In genomic region chr4:149395581-149395980, GRCm38 (mm10) we compare ENCODE assay signal across 11 mouse cellular contexts. TPM values are rescaled to one million over a fixed set of nuclear protein-coding genes. Genes with fewer than 3 reads are reported as not detected.
DNase-seq lines count a peak whose midpoint lies in the region; ATAC-seq and TF ChIP-seq lines count a peak whose summit lies in the region.
"Had no signal": no experiment of that assay in that cellular context is flagged by ENCODE, and none has a peak within 500 bp of the region (broad histone marks: within the 10 kb centered on the region; RNA-seq: fewer than 3 reads in every experiment).

No protein-coding gene starts in this region.

- H3K9me3 ChIP-seq in embryonic facial prominence, embryonic 11.5 days (replicated peaks; ENCODE audit: control insufficient read depth, low read length), result no peaks in the 10 kb centered on the region
- H3K9me3 ChIP-seq in limb, embryonic 12.5 days, result no peaks in the 10 kb centered on the region
- H3K9me3 ChIP-seq: megakaryocyte, embryonic 14.5 days had no signal

- WGBS in kidney, adult 2 months, result 48% methylated on average over 6 of the region's 6 CpGs
- 68% methylated on average over 6 of the region's 6 CpGs for WGBS in embryonic facial prominence, embryonic 11.5 days
- 46% methylated on average over 6 of the region's 6 CpGs for WGBS in limb, embryonic 12.5 days

- no peak overlapping the region for H3K4me2 ChIP-seq in embryonic facial prominence, embryonic 11.5 days (ENCODE audit: low read depth, low read length)
- H3K4me2 ChIP-seq in limb, embryonic 12.5 days, result no peak overlapping the region

- peaks cover 43% of the 10 kb centered on the region for H3K4me1 ChIP-seq in kidney, adult 2 months (ENCODE audit: control insufficient read depth, insufficient read depth, low read length)
- H3K4me1 ChIP-seq in embryonic facial prominence, embryonic 11.5 days (ENCODE audit: control insufficient read depth, insufficient read depth, low read length), result no peaks in the 10 kb centered on the region
- peaks cover 25% of the 10 kb centered on the region for H3K4me1 ChIP-seq in limb, embryonic 12.5 days (replicated peaks)

- peak; percentile 49 for DNase-seq in kidney, adult 2 months
- no peak for DNase-seq in kidney, adult 18-20 months
- DNase-seq in embryonic facial prominence, embryonic 11.5 days (ENCODE audit: low spot score), result peak; percentile 39
- peak; percentile 30 to 34 for DNase-seq in heart, adult 9 months (ENCODE audit: low spot score in 2 of 2)
- no peak for DNase-seq in Muller cell, postnatal 12 days (ENCODE audit: inconsistent ontology term)
- DNase-seq in right cerebral cortex, postnatal 14 days, result no peak
- DNase-seq in thymus, postnatal 4 days, result no peak
- DNase-seq: cerebellum, postnatal 36 days; thymus, adult 2 months had no signal

- no peak overlapping the region for H3K27ac ChIP-seq in kidney, adult 2 months (ENCODE audit: insufficient read depth, low read depth, low read length)
- H3K27ac ChIP-seq in embryonic facial prominence, embryonic 11.5 days (replicated peaks; ENCODE audit: low read depth, low read length), result no peak overlapping the region
- H3K27ac ChIP-seq in limb, embryonic 12.5 days, result peak overlapping the region; percentile 76

- H3K9ac ChIP-seq in embryonic facial prominence, embryonic 11.5 days (replicated peaks; ENCODE audit: low read length), result no peak overlapping the region
- no peak overlapping the region for H3K9ac ChIP-seq in limb, embryonic 12.5 days (replicated peaks)

- no peaks in the 10 kb centered on the region for H3K27me3 ChIP-seq in kidney, adult 2 months (replicated peaks; ENCODE audit: control insufficient read depth, insufficient read depth, low read length)
- no peaks in the 10 kb centered on the region for H3K27me3 ChIP-seq in embryonic facial prominence, embryonic 11.5 days (ENCODE audit: control insufficient read depth, insufficient read depth, low read length)
- no peaks in the 10 kb centered on the region for H3K27me3 ChIP-seq in limb, embryonic 12.5 days
- H3K27me3 ChIP-seq: megakaryocyte, embryonic 14.5 days had no signal

- no peak for TF ChIP-seq CTCF in kidney, adult 2 months (conservative IDR thresholded peaks at IDR 0.05; ENCODE audit: insufficient read depth, insufficient read length, low read depth, low read length)

- no peak for TF ChIP-seq POLR2A in kidney, adult 2 months (IDR thresholded peaks at IDR 0.05; ENCODE audit: low read depth, low read length)

- ATAC-seq in embryonic facial prominence, embryonic 11.5 days (replicated peaks; ENCODE audit: insufficient number of reproducible peaks, low FRiP score, low TSS enrichment, low read depth), result 0 out of 2 replicates have a peak, but pooled peaks have one; percentile 32
- ATAC-seq in limb, embryonic 12.5 days (ENCODE audit: insufficient number of reproducible peaks, insufficient read depth, low FRiP score, low TSS enrichment, low read depth), result peak; percentile 61

- no peaks in the 10 kb centered on the region for H3K36me3 ChIP-seq in kidney, adult 2 months (ENCODE audit: control insufficient read depth, insufficient read depth, low read length)
- no peaks in the 10 kb centered on the region for H3K36me3 ChIP-seq in embryonic facial prominence, embryonic 11.5 days (replicated peaks; ENCODE audit: control insufficient read depth, insufficient read depth, low read depth, low read length)
- H3K36me3 ChIP-seq in limb, embryonic 12.5 days, result peaks cover 55% of the 10 kb centered on the region

- H3K4me3 ChIP-seq in kidney, adult 2 months (ENCODE audit: insufficient read depth, low read depth, low read length), result no peak overlapping the region
- no peak overlapping the region for H3K4me3 ChIP-seq in embryonic facial prominence, embryonic 11.5 days (ENCODE audit: low read depth, low read length)
- no peak overlapping the region for H3K4me3 ChIP-seq in limb, embryonic 12.5 days (replicated peaks)
- H3K4me3 ChIP-seq: megakaryocyte, embryonic 14.5 days had no signal

RNA-seq across cellular contexts. Expression of gene Ube4b, which starts 31.0 kb away (rescaled TPM):
- 49.5 and 56.5 TPM in 2 replicates for polyA plus RNA-seq in kidney, adult 2 months (2012; rRNA removed)
- 54.2 and 54.5 TPM in 2 replicates for polyA plus RNA-seq in embryonic facial prominence, embryonic 11.5 days (2014; fragmentation: Nextera tagmentation; extraction: Ambion mirVana)
- polyA plus RNA-seq in limb, embryonic 12.5 days (2016; fragmentation: Nextera tagmentation; extraction: Ambion mirVana), result 55.1 and 67.3 TPM in 2 replicates

RNA-seq across cellular contexts. Expression of gene Rbp7, which starts 59.2 kb away (rescaled TPM):
- 2.0 and 2.9 TPM in 2 replicates for polyA plus RNA-seq in kidney, adult 2 months (2012; rRNA removed)
- not detected in 2 replicates for polyA plus RNA-seq in embryonic facial prominence, embryonic 11.5 days (2014; fragmentation: Nextera tagmentation; extraction: Ambion mirVana)
- polyA plus RNA-seq in limb, embryonic 12.5 days (2016; fragmentation: Nextera tagmentation; extraction: Ambion mirVana), result not detected in 2 replicates

Comparison
In these comparisons a context has a peak if more than half of its experiments do, and no peak if none do; other contexts are left out.
1. DNase-seq: peak in kidney, adult 2 months (single experiment), embryonic facial prominence, embryonic 11.5 days (single experiment) and heart, adult 9 months (2 of 2); none in kidney, adult 18-20 months (single experiment), Muller cell, postnatal 12 days (single experiment), right cerebral cortex, postnatal 14 days (single experiment) and thymus, postnatal 4 days (single experiment).